Mouse (Mus musculus): Measurements from ENCODE around the gene Mettl6. TPM values are rescaled to one million over a fixed set of nuclear protein-coding genes. Genes with fewer than 3 reads are reported as not detected.
A peak's percentile ranks its signal among the peaks of the same experiment; 100 is the strongest.

Mettl6 gene
- polyA plus RNA-seq, 1 experiment from 2014 or later, result 54.5 TPM

GRCm38 (mm10) chr14:31515895-31516294, 21.1 kb upstream of the Mettl6 start:
- no peak for ATAC-seq (ENCODE audit: low FRiP score, low TSS enrichment)
- Histone ChIP-seq H3K27me3 (ENCODE audit: insufficient read depth, low read length) (no peaks in the 10 kb centered on the region), H3K9me3 (ENCODE audit: low read length) (peaks cover 12% of the 10 kb centered on the region; the same call in 1 of the 2 replicates), H3K27ac (ENCODE audit: low read length) (no peak overlapping the region), H3K4me1 (ENCODE audit: insufficient read depth, low read length) (peaks cover 3% of the 10 kb centered on the region; the same call in 1 of the 2 replicates), H3K4me2 (replicated peaks; ENCODE audit: low read depth, low read length) (no peak overlapping the region), H3K4me3 (ENCODE audit: low read length) (no peak overlapping the region), H3K36me3 (ENCODE audit: insufficient read depth, low read length) (0 out of 2 replicates have a peak, but pooled peaks cover 2% of the 10 kb centered on the region), H3K9ac (replicated peaks; ENCODE audit: low read length) (no peak overlapping the region)
- 99% methylated on average over 2 of the region's 2 CpGs for WGBS

- Histone ChIP-seq H3K9ac (replicated peaks; ENCODE audit: low read length) (no peak overlapping the region), H3K27ac (ENCODE audit: low read length) (no peak overlapping the region), H3K4me2 (replicated peaks; ENCODE audit: low read depth, low read length) (no peak overlapping the region), H3K36me3 (ENCODE audit: insufficient read depth, low read length) (peaks cover 46% of the 10 kb centered on the region), H3K4me1 (ENCODE audit: insufficient read depth, low read length) (no peaks in the 10 kb centered on the region), H3K4me3 (ENCODE audit: low read length) (no peak overlapping the region), H3K27me3 (ENCODE audit: insufficient read depth, low read length) (no peaks in the 10 kb centered on the region), H3K9me3 (ENCODE audit: low read length) (peaks cover 12% of the 10 kb centered on the region; the same call in 1 of the 2 replicates)
- WGBS, result 85% methylated on average over 3 of the region's 3 CpGs
- no peak for ATAC-seq (ENCODE audit: low FRiP score, low TSS enrichment)
These were observed 15.5 kb upstream of the Mettl6 start for GRCm38 (mm10) chr14:31510322-31510721.

- Histone ChIP-seq H3K4me2 (replicated peaks; ENCODE audit: low read depth, low read length) (no peak overlapping the region), H3K27me3 (ENCODE audit: insufficient read depth, low read length) (no peaks in the 10 kb centered on the region), H3K4me3 (ENCODE audit: low read length) (no peak overlapping the region), H3K27ac (ENCODE audit: low read length) (no peak overlapping the region), H3K4me1 (ENCODE audit: insufficient read depth, low read length) (no peaks in the 10 kb centered on the region), H3K9me3 (ENCODE audit: low read length) (peaks cover 9% of the 10 kb centered on the region; the same call in 1 of the 2 replicates), H3K36me3 (ENCODE audit: insufficient read depth, low read length) (peaks cover 50% of the 10 kb centered on the region), H3K9ac (replicated peaks; ENCODE audit: low read length) (no peak overlapping the region)
- ATAC-seq (ENCODE audit: low FRiP score, low TSS enrichment), result no peak
- 91% methylated on average over 2 of the region's 2 CpGs for WGBS
These were observed 15.1 kb upstream of the Mettl6 start for GRCm38 (mm10) chr14:31509911-31510310.

GRCm38 (mm10) chr14:31506456-31506855, 11.6 kb upstream of the Mettl6 start:
- no peaks in the 10 kb centered on the region for H3K9me3 ChIP-seq (ENCODE audit: low read length)
- 92% methylated on average over 6 of the region's 6 CpGs for WGBS
- H3K9ac ChIP-seq (replicated peaks; ENCODE audit: low read length), result no peak overlapping the region
- no peak overlapping the region for H3K4me3 ChIP-seq (ENCODE audit: low read length)
- peaks cover 76% of the 10 kb centered on the region for H3K36me3 ChIP-seq (ENCODE audit: insufficient read depth, low read length)
- no peak overlapping the region for H3K27ac ChIP-seq (ENCODE audit: low read length)
- H3K4me2 ChIP-seq (replicated peaks; ENCODE audit: low read depth, low read length), result no peak overlapping the region
- H3K27me3 ChIP-seq (ENCODE audit: insufficient read depth, low read length), result no peaks in the 10 kb centered on the region
- H3K4me1 ChIP-seq (ENCODE audit: insufficient read depth, low read length), result no peaks in the 10 kb centered on the region
- no peak for ATAC-seq (ENCODE audit: low FRiP score, low TSS enrichment)

GRCm38 (mm10) chr14:31503406-31503805, 8.6 kb upstream of the Mettl6 start:
- Histone ChIP-seq H3K27ac (ENCODE audit: low read length) (no peak overlapping the region), H3K9ac (replicated peaks; ENCODE audit: low read length) (no peak overlapping the region), H3K9me3 (ENCODE audit: low read length) (no peaks in the 10 kb centered on the region), H3K4me3 (ENCODE audit: low read length) (no peak overlapping the region), H3K27me3 (ENCODE audit: insufficient read depth, low read length) (no peaks in the 10 kb centered on the region), H3K4me2 (replicated peaks; ENCODE audit: low read depth, low read length) (no peak overlapping the region), H3K4me1 (ENCODE audit: insufficient read depth, low read length) (no peaks in the 10 kb centered on the region), H3K36me3 (ENCODE audit: insufficient read depth, low read length) (peaks cover 67% of the 10 kb centered on the region)
- 92% methylated on average over 13 of the region's 13 CpGs for WGBS
- ATAC-seq (ENCODE audit: low FRiP score, low TSS enrichment), result no peak

GRCm38 (mm10) chr14:31499526-31499925, 4.7 kb upstream of the Mettl6 start:
- H3K4me2 ChIP-seq (replicated peaks; ENCODE audit: low read depth, low read length), result no peak overlapping the region
- H3K27ac ChIP-seq (ENCODE audit: low read length), result no peak overlapping the region
- 78% methylated on average over 1 of the region's 1 CpGs for WGBS
- H3K27me3 ChIP-seq (ENCODE audit: insufficient read depth, low read length), result no peaks in the 10 kb centered on the region
- ATAC-seq (ENCODE audit: low FRiP score, low TSS enrichment), result no peak
- no peak overlapping the region for H3K9ac ChIP-seq (replicated peaks; ENCODE audit: low read length)
- no peaks in the 10 kb centered on the region for H3K9me3 ChIP-seq (ENCODE audit: low read length)
- H3K4me3 ChIP-seq (ENCODE audit: low read length), result no peak overlapping the region
- peaks cover 36% of the 10 kb centered on the region for H3K36me3 ChIP-seq (ENCODE audit: insufficient read depth, low read length)
- peaks cover 19% of the 10 kb centered on the region for H3K4me1 ChIP-seq (ENCODE audit: insufficient read depth, low read length)

GRCm38 (mm10) chr14:31496241-31496646, 1.4 kb upstream of the Mettl6 start:
- no peaks in the 10 kb centered on the region for H3K27me3 ChIP-seq (ENCODE audit: insufficient read depth, low read length)
- peak overlapping the region; percentile 94 for H3K4me3 ChIP-seq (ENCODE audit: low read length)
- H3K9ac ChIP-seq (replicated peaks; ENCODE audit: low read length), result peak overlapping the region; percentile 94
- H3K27ac ChIP-seq (ENCODE audit: low read length), result no peak overlapping the region
- H3K4me2 ChIP-seq (replicated peaks; ENCODE audit: low read depth, low read length), result peak overlapping the region; percentile 82
- no peak for ATAC-seq (ENCODE audit: low FRiP score, low TSS enrichment)
- no peaks in the 10 kb centered on the region for H3K9me3 ChIP-seq (ENCODE audit: low read length)
- H3K36me3 ChIP-seq (ENCODE audit: insufficient read depth, low read length), result peaks cover 21% of the 10 kb centered on the region; the same call in 1 of the 2 replicates
- H3K4me1 ChIP-seq (ENCODE audit: insufficient read depth, low read length), result peaks cover 30% of the 10 kb centered on the region
- WGBS, result 25% methylated on average over 7 of the region's 7 CpGs

GRCm38 (mm10) chr14:31495538-31495937, 698 bp upstream of the Mettl6 start:
- H3K4me3 ChIP-seq (ENCODE audit: low read length), result peak overlapping the region; percentile 94
- peak overlapping the region; percentile 94 for H3K9ac ChIP-seq (replicated peaks; ENCODE audit: low read length)
- H3K27me3 ChIP-seq (ENCODE audit: insufficient read depth, low read length), result no peaks in the 10 kb centered on the region
- H3K27ac ChIP-seq (ENCODE audit: low read length), result peak overlapping the region; percentile 87
- no peaks in the 10 kb centered on the region for H3K9me3 ChIP-seq (ENCODE audit: low read length)
- no peak for ATAC-seq (ENCODE audit: low FRiP score, low TSS enrichment)
- H3K4me1 ChIP-seq (ENCODE audit: insufficient read depth, low read length), result peaks cover 30% of the 10 kb centered on the region
- peak overlapping the region; percentile 82 for H3K4me2 ChIP-seq (replicated peaks; ENCODE audit: low read depth, low read length)
- WGBS, result 2% methylated on average over 8 of the region's 8 CpGs
- H3K36me3 ChIP-seq (ENCODE audit: insufficient read depth, low read length), result peaks cover 18% of the 10 kb centered on the region; the same call in 1 of the 2 replicates

GRCm38 (mm10) chr14:31494349-31494974, 378 bp downstream of the Mettl6 start, which contains the start of gene Eaf1:
Gene Eaf1, plus strand, starts transcription at chr14:31494399.
- peak; percentile 13; the same call in 1 of the 2 replicates for ATAC-seq (ENCODE audit: low FRiP score, low TSS enrichment)
- Histone ChIP-seq H3K27ac (ENCODE audit: low read length) (peak within 1 kb of the TSS; percentile 87), H3K4me3 (ENCODE audit: low read length) (peak within 1 kb of the TSS; percentile 94), H3K9me3 (ENCODE audit: low read length) (no peaks in the 10 kb centered on the region), H3K9ac (replicated peaks; ENCODE audit: low read length) (peak within 1 kb of the TSS; percentile 94), H3K4me1 (ENCODE audit: insufficient read depth, low read length) (peaks cover 30% of the 10 kb centered on the region), H3K4me2 (replicated peaks; ENCODE audit: low read depth, low read length) (peak within 1 kb of the TSS; percentile 94), H3K36me3 (ENCODE audit: insufficient read depth, low read length) (peaks cover 14% of the 10 kb centered on the region; the same call in 1 of the 2 replicates), H3K27me3 (ENCODE audit: insufficient read depth, low read length) (no peaks in the 10 kb centered on the region)
- under 1% methylated on average over 37 of the region's 37 CpGs for WGBS

- H3K9me3 ChIP-seq (ENCODE audit: low read length), result no peaks in the 10 kb centered on the region
- no peak for ATAC-seq (ENCODE audit: low FRiP score, low TSS enrichment)
- H3K4me1 ChIP-seq (ENCODE audit: insufficient read depth, low read length), result peaks cover 30% of the 10 kb centered on the region
- H3K27ac ChIP-seq (ENCODE audit: low read length), result no peak overlapping the region
- H3K4me3 ChIP-seq (ENCODE audit: low read length), result peak overlapping the region; percentile 94
- peak overlapping the region; percentile 94 for H3K9ac ChIP-seq (replicated peaks; ENCODE audit: low read length)
- no peaks in the 10 kb centered on the region for H3K27me3 ChIP-seq (ENCODE audit: insufficient read depth, low read length)
- 15% methylated on average over 9 of the region's 9 CpGs for WGBS
- H3K4me2 ChIP-seq (replicated peaks; ENCODE audit: low read depth, low read length), result peak overlapping the region; percentile 94
- H3K36me3 ChIP-seq (ENCODE audit: insufficient read depth, low read length), result peaks cover 14% of the 10 kb centered on the region; the same call in 1 of the 2 replicates
These were observed 939 bp downstream of the Mettl6 start for GRCm38 (mm10) chr14:31493901-31494300.
